Mouse (Mus musculus): ENCODE data around the gene Olfr750. TPM values are rescaled to one million over a fixed set of nuclear protein-coding genes. Genes with fewer than 3 reads are reported as not detected.

Gene Olfr750
- total RNA-seq (2015; ENCODE audit: low replicate concordance) (not detected in 2 replicates), total RNA-seq (2017; ENCODE audit: low replicate concordance) (not detected in 2 replicates)

DNA sequence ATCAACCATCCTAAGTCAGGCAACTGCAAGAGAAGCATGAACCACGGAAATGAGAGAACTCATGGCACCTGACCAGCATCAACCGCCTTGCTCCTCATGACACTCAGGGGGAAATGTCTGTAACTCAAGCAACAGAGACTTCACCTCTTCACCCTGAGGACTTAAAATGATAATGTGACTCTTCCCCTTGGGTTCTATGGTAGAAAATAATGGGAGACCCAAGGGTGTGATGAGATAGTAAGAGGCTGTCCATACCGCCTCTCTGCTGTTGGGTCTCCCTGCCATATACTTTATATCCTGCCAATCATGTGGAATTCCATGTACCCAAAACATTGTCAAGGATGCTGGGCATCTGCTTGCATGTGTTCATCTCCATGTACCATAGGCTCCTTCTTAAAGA is at the start of gene Olfr750:
Gene Olfr750 (minus strand): TSS at position 101 of the 400 bp plus-strand sequence.
- no peak for ATAC-seq (replicated peaks; ENCODE audit: low FRiP score, poor library complexity, severe bottlenecking)

DNA sequence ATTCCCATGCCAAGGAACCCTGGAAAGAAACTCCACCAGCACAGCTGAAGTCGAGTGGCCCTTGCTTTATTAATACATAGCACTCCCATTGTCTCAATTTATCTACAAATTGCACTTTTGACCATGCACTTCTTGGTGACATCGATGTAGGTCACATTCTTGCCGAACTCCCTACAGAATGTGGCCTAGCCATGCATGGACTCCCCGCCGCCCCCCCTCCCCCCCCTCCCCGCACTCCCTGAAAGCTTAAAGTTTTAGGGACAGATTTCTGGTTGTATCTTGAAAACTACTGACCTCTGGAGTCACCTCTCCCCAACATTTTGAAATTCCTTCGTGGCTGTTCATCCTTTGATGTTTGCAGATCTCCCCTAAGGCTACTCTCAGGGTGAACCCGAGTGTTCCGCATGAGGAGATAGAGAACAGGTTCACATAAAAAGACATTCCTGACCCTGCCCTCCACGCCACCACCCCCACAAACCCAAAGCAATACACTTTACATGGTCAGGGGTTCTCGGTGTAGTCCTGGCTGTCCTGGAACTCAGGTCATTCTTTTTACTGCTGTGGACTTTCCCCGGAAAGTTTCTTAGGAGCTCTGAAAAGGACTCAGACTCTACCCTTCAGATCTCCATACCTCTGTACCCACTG is 39.8 kb upstream of the Olfr750 start, which contains the start of gene Eddm3b:
Gene Eddm3b (plus strand): TSS at position 511 of the 645 bp plus-strand sequence.
- ATAC-seq (replicated peaks; ENCODE audit: low FRiP score, poor library complexity, severe bottlenecking): no peak

DNA sequence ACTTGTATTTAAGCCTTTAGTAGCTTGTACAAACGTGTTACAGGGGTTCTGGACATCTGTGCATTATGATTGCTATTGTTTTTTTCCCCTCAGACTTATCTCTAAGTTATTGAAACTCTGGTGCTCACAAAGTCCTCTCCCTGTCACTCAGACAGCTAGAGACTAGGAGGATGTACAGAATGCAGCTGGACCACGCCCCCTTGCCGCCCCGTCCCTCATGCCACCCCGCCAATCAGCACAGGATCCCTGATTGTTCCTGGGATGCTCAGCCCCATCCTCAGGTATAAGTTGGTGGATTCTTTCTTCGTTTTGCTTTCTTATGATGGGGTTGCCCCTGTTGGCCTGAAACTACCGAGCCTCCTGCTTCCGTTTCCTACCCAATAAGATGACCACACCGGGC is 39.2 kb upstream of the Olfr750 start:
- ATAC-seq (replicated peaks; ENCODE audit: low FRiP score, poor library complexity, severe bottlenecking): no peak

DNA sequence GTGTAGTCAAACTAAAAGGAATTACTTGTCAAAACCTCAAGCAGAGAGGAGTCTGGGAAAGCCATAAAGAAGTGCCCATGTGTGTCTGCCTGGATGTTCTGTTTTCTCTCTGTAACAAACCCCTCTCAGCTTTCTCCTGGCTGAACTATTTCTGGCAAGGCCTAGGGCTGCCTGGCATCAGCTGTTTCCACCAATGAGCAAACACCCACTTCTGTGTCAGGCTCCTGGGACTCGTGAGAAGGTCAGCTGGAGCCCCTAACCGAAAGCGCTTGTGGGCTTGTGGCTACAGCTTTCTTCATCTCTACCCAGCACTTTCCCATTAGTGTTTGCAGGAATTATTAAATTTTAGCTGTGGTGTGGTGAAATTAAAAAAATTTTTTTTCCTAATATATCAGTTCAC is 37.7 kb upstream of the Olfr750 start:
- ATAC-seq (replicated peaks; ENCODE audit: low FRiP score, poor library complexity, severe bottlenecking): no peak

DNA sequence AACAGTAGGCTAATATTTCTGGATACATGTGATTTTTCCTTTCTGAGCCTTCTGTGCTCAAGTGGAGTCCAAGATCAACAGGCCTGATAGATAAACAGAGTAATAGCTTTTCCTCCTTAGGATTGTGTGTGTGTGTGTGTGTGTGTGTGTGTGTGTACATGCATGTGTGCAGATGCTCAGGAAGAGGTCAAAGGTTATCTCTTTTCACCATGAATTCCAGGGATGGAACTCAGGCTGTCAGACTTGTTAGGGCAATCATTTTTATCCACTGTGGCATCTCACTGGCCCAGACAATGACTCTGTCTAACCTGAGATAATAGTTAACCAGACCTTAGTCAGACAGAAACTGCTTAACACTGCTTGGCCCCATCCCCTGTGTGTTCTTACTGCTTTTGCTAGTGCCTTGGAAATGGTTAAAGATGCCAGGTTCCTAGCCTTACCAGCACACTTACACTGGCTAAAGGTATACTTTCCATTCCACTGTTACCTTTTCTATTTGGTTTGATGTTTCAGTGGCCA is 32.3 kb upstream of the Olfr750 start:
- no peak for ATAC-seq (replicated peaks; ENCODE audit: low FRiP score, poor library complexity, severe bottlenecking)

DNA sequence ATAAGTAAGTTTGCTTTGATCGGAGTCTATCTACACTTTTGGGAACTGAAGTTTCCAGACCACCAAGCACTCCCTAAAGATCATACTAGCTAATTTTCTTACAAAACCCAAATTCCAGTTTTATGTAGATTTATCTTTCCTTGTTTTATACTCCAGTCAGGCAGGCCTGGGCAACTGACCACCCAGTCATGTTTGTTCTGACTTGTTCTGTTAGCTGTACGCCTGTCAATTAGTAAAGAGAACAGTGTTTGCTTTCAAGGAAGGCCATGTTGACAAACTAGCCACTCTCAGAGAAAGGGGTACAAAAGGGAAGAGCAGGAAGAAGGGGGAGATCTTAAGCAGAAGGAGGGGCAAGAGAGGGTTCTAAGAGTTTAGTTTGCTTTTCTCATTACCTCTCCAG is 30.1 kb upstream of the Olfr750 start:
- no peak for ATAC-seq (replicated peaks; ENCODE audit: low FRiP score, poor library complexity, severe bottlenecking)

DNA sequence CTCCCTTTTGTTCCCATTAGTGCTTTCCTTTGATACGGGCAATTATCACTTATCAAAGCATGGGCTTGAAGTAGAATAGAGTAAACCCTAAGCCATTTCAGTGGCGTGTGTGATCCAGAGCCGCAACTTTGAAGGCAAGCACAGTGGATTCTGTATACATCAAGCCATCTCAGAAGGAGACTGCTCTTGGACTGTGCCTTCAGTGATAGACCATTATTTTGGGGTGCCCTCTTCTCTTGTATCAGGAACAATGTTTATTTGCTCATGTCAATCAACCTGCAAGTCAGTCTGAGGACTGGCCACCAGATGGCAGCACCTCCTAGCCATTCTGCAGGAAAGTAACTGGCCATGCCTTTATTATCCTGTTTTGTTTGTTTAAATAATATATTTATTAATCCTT is 29.0 kb upstream of the Olfr750 start:
- ATAC-seq (replicated peaks; ENCODE audit: low FRiP score, poor library complexity, severe bottlenecking): peak; percentile 72

DNA sequence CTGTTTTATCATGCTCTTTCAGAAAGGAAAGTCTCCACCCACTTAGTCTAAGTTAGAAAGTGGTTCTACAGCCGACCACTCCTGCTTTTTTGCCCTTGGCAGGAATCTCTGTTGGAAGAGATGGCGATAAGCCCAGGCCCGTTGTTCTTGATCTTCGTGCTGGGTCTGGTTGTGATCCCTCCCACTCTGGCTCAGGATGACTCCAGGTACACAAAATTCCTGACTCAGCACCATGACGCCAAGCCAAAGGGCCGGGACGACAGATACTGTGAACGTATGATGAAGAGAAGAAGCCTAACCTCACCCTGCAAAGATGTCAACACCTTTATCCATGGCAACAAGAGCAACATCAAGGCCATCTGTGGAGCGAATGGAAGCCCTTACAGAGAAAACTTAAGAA is 27.0 kb upstream of the Olfr750 start:
- ATAC-seq (replicated peaks; ENCODE audit: low FRiP score, poor library complexity, severe bottlenecking): no peak

DNA sequence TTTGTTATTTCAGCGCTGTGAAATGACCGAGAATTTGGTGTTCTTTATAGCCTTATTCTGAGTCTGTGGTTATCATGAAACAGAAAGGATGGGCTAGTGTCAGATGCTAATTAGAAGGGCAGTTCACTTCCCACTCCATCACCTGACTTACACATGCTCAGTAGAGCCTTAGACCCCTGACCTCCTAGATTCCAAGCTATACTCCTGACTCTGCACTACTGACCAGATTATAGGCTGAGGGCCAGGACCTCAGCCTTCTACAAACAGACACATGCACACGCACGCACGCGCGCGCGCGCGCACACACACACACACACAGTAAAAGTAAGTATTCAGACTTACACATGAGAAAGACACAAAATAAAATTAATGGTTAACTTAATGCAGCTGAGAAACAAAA is 24.7 kb upstream of the Olfr750 start:
- ATAC-seq (replicated peaks; ENCODE audit: low FRiP score, poor library complexity, severe bottlenecking): no peak

DNA sequence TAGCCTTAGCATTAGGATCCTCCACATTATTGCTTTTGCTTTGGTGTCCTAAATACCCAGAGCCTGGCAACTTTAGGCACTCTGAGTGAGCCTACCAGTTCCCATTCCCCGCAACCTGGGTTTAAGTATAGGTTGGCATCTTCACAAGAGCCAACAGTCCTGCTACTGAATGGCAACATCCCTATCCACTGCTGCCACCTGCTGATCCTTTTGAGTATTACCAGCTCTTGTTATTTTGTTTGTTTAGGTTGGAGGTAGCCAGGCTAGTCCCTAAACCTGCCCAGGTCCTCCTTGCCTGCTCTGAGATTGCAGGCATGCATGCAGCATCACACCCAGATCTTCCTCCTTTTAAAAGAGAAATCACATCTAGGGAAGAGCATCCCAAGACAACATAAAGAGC is 24.1 kb upstream of the Olfr750 start:
- ATAC-seq (replicated peaks; ENCODE audit: low FRiP score, poor library complexity, severe bottlenecking): peak; percentile 78; the same call in 1 of the 2 replicates

DNA sequence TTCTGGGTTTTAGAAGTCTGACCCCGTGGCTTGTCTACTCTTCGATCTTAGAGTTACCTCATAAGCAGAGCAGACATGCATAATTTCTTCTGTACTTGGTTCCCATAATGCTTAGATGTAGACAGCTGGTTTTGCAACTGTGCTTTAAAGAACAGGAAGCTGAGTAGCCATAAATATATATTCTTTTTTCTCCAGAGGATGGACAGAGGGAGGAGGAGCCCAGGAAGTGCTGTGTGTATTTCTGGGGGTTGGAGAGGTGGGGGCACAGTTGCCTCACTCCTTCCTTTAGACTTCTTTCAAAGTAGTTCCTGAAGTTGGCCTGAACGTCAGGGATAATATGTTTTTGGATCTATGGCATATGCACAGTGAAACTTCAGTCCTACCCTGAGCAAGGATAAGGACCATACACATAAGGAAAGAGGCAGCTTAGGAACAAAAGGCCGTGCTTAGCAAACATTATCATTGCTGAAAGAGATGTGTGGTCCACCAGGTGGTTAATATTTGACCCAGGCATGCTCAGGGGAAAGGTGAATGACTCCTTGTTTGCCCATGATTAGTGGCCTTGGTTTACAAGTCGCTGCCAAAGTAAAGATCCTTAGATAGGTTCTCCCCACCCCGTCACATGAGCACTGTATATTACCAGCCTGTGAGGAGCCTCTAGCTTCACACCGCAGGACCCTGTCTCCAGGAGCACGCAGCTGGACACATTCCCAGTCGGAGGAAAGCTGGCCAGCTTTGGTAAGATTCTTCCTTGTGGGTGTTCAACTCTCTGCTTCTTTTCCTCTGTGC is 21.7 kb upstream of the Olfr750 start:
- no peak for ATAC-seq (replicated peaks; ENCODE audit: low FRiP score, poor library complexity, severe bottlenecking)

DNA sequence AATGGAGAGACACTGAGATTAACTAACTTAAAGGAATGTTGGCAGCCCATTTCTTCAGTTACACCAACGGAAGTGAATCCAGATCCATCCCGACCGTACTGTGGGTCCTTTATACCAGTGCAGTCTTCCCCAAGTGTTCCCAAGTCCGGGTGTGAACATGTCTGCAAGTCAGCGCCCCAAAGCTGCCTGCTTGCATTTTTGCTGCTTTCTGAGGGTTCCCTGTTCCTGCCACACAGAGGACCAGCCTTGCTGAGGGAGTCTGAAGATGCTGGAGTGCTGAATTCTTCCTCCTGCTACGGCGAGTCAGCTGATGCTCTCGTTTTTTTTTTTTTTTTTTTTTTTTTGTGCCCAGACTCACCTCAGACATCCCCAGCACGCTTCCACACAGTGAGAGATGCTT is 20.7 kb upstream of the Olfr750 start:
- no peak for ATAC-seq (replicated peaks; ENCODE audit: low FRiP score, poor library complexity, severe bottlenecking)

DNA sequence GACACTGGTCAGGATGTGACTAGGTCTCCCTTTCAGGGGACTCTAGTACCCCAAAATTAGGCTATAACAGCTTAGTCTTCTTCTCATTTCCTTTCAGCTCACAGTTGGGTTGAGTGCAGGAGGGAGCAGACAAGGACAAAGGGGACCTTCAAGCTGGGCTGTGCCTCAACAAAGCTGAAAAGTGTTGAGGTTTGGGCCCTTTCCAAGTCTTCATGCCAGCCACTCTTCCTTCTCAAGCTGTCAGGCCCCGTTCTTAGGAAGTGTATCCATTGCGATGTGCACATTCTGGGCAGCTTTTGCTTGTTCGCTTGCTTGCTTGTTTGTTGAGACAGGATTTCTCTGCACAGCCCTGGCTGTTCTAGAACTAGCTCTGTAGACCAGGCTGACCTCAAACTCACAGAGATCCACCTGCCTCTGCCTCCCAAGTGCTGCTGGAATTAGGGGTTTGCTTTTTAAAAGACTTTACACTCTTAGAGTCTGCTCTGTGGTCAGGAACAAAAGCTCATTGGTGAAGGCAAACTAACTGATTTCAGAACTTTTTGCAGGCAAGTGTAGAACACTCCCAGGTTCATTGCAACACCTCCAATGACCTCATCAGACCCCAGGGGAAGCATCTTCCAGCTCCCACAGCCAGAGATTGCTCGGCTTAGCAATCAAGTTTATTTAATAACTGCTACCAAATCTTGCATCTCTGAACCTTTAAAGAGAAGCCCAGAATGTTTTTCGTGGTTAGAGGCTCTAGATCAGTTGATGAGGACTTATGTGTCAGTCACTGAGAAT is 20.1 kb upstream of the Olfr750 start:
- no peak for ATAC-seq (replicated peaks; ENCODE audit: low FRiP score, poor library complexity, severe bottlenecking)

DNA sequence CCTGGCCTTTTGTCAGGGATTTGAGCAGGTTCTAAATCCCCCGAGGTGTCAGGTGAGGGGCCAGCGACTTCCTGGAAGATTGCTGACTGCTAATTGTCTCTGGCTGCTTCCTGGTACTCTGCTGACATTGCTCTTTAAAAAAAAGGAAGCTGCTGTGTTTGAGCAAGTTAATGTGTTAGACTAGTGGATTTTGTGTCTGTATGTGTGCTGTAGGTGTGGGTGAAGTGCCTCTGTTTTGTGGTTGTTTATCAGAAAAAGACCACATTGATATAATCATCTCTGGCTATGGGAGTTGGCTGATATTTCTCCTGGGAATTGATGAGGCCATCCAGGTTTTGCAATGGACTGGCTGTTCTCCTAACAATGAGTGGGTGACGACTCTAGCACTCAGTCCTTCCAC is 19.3 kb upstream of the Olfr750 start:
- ATAC-seq (replicated peaks; ENCODE audit: low FRiP score, poor library complexity, severe bottlenecking): no peak

DNA sequence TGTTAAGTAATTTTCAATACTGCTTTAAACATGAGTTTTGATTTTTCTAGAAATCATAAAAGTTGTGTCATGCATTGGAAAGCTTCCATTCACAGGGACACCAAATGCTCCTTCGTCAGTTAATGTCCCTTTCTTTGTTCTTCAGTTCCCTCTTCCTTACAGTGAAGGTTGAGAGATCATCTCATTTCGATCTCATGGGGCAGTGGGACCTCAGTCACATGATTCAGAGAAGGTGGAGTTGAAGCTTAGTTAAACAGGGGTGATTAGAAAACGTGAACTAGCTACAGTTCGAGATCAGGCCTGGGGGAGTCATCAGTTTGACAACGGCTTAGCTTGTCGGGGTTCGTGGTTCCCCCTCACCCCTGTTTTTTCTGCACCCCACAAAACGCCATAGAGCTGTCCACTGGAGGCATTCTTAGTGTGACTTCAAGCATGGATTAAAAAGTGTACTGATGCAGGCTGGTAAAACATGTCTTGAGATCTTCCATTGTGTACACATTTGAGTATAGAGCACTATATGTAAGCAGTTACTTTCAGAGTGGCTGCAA is 17.9 kb upstream of the Olfr750 start:
- no peak for ATAC-seq (replicated peaks; ENCODE audit: low FRiP score, poor library complexity, severe bottlenecking)

DNA sequence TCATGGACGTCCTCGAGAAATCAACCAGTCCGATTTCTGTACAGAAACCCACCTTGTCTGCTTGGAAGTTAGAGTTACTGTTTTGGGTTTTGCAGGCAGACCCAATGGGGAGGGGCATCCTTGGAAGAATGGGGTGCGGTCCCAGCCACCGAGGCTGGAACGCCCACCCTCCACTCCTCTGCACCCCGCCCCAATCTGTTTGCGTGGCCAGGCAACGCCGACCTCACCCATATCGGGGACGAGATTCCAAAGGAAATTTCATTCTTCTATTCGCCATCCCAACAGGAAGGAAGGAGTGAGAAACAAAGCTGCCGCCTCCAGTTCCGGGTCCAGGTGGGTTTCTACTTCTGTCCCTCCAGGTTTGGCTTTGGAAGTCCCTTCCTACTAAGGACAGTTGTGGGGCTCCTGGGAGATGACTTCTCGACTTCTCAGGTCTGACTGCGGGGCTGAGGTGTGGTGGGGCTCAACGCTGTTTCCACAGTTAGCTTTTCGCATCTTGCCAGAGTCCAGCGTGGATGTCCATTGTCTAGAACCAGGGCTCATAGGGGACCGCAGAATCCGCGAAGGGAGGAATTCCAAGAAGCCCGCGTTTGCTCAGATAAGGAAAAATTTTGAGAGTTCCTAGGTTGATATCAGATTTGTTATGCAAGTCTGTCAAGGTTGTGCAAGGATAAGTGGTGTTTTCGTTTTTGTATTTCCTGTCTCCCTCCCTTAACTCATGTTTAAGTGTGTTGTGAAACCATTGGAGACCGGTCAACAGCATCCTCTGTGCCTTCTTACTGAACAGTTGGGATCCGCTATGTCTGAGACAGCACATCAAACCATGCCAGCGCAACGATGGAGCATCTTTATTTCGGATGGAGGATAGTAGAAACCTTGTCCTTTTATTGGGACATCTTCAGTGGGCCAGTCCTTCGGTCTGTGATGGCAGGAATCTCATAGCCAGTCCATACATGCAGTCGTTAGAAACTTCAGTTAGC is 17.0 kb upstream of the Olfr750 start, which contains the start of the genes Rnase4 and Ang:
Gene Rnase4 (plus strand): TSS at position 157 of the 980 bp plus-strand sequence.
Gene Ang (plus strand): TSS at position 230 of the 980 bp plus-strand sequence.
- ATAC-seq (replicated peaks; ENCODE audit: low FRiP score, poor library complexity, severe bottlenecking): no peak

DNA sequence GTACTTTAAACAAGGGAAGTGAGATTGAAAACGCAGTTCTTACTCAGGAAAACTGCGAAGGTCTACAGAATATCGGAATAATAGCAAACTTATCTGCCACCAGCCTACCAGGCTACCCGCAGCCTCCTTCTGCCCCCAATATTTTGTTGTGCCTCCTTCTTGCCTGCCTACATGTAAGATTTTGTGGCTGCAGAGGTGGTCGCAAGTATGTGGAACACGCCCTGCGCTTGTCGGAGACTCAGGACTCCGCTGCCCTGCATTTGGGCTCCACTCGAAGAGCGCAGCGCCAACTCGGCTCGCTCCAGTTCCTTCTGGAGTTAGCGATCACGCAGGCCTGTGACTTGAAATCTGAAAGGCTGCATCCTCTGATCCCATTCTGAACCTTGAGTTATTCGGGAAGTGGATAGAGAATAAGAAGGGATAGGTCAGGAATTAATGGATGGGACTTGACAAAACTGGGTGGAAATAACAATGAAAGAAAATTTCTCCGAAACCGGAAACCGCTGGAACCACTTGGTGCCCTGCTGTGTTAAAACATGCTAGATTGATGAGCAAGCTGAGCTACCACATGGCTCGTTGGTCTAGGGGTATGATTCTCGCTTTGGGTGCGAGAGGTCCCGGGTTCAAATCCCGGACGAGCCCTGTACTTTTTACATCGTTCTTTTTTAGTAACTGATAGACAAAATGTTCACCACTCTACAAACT is 16.0 kb upstream of the Olfr750 start:
- ATAC-seq (replicated peaks; ENCODE audit: low FRiP score, poor library complexity, severe bottlenecking): peak; percentile 47; the same call in 1 of the 2 replicates

DNA sequence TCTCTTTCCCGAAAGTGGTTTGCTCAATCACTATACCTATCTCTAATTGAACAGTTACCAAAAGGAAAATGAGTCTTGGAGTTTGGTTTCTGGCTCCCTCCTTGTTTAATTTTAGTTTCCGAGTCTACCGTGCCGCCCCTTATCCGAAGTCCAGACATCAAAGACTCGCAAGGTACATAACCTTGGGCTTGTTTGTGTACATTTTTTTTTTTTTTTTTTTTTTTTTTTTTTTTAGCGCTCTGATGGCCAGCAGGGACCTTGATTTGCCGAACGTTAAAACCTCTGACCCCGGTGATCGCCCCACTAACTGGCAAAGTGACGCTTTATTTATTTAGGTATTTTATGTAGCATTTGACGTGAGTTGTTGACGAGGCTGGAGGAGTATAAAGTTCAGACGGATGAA is 15.4 kb upstream of the Olfr750 start:
- no peak; the same call in 1 of the 2 replicates for ATAC-seq (replicated peaks; ENCODE audit: low FRiP score, poor library complexity, severe bottlenecking)
